Mouse (Mus musculus) layer of hippocampus, adult 2 months (tissue): ENCODE results near the gene Adamts13. TPM values are rescaled to one million over a fixed set of nuclear protein-coding genes. Genes with fewer than 3 reads are reported as not detected.

Source experiments
- DNase-seq, 2 experiments: peaks; one replicate each; pipeline ENCODE4 v3.0.0; 2022; ENCODE audit warnings: low spot score in 2 of 2
- H3K27ac ChIP-seq: fragments of 200-600 bp; 2 replicates; pipeline ENCODE4 v1.8.1; 2022
- H3K4me3 ChIP-seq: fragments of 200-600 bp; 2 replicates; pipeline ENCODE4 v1.8.1; 2022; ENCODE audit warnings: mild to moderate bottlenecking
- CTCF ChIP-seq: fragments of 200-600 bp; conservative IDR thresholded peaks from 2 replicates; pipeline ENCODE4 v1.8.1; 2022; ENCODE audit warnings: antibody characterized with exemption, mild to moderate bottlenecking, moderate library complexity
- long read RNA-seq, 2 experiments: library from polyadenylated mRNA; stranded (forward); transcript quantifications; one replicate each; pipeline ENCODE4 v2.0.0; 2021; ENCODE audit warnings: borderline mapping rate in 2 of 2
- total RNA-seq, 2 experiments: library from RNA; stranded (reverse); gene quantifications; 2 replicates each; pipeline ENCODE4 v1.2.3; 2021

Gene Adamts13
- 1 to 10 TPM in 1 of 2 experiments, under 1 TPM in 1; 0.90 to 1.1 TPM for total RNA-seq
- long read RNA-seq, experiment 1, partial matches to known transcripts = 0 of 1 reads
- long read RNA-seq, experiment 1, other reads (novel, unspliced or antisense) = 0 of 1 reads
- long read RNA-seq, experiment 2, partial matches to known transcripts = 0 of 1 reads
- long read RNA-seq, experiment 2, other reads (novel, unspliced or antisense) = 0 of 1 reads

GRCm38 (mm10) chr2:26973116-26973515 is at the start of gene Adamts13:
Adamts13 (plus strand) TSS chr2:26973416.
- DNase-seq = no peak
- Histone ChIP-seq H3K4me3 (no peak within 1 kb of the TSS), H3K27ac (no peak within 1 kb of the TSS)
- no peak for TF ChIP-seq CTCF

- H3K4me3 ChIP-seq = no peak overlapping the region
- TF ChIP-seq CTCF = no peak
These were observed 45.3 kb upstream of the Adamts13 start for GRCm38 (mm10) chr2:26927745-26928476.

DNA sequence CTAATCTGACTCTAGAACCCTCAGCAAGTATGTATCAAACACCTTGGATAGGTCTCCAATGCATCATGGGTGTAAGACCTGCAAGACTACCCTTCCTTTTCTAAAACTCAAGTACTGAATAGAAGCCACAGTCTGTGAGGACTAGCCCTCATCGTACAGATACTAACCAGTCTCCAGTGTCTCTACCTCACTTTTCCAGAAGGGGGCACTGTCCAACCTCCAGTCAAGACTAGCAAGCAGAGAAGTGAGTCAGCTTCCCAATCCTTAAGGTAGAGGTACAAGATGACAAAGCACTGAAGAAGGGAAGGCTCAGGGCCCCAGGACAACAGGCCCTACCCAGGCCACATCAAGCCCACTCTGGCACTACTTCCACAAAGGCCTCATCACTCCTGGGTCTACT is 42.8 kb upstream of the Adamts13 start:
- peak; percentile 84 for TF ChIP-seq CTCF
- peak; percentile 68 to 69 for DNase-seq
- H3K4me3 ChIP-seq = no peak overlapping the region
- peak overlapping the region; percentile 15; the same call in 1 of the 2 replicates for H3K27ac ChIP-seq

More at GRCm38 (mm10) chr2:26927745-26928476, 45.3 kb upstream of the Adamts13 start:
- DNase-seq = no peak
- no peak overlapping the region for H3K27ac ChIP-seq

DNA sequence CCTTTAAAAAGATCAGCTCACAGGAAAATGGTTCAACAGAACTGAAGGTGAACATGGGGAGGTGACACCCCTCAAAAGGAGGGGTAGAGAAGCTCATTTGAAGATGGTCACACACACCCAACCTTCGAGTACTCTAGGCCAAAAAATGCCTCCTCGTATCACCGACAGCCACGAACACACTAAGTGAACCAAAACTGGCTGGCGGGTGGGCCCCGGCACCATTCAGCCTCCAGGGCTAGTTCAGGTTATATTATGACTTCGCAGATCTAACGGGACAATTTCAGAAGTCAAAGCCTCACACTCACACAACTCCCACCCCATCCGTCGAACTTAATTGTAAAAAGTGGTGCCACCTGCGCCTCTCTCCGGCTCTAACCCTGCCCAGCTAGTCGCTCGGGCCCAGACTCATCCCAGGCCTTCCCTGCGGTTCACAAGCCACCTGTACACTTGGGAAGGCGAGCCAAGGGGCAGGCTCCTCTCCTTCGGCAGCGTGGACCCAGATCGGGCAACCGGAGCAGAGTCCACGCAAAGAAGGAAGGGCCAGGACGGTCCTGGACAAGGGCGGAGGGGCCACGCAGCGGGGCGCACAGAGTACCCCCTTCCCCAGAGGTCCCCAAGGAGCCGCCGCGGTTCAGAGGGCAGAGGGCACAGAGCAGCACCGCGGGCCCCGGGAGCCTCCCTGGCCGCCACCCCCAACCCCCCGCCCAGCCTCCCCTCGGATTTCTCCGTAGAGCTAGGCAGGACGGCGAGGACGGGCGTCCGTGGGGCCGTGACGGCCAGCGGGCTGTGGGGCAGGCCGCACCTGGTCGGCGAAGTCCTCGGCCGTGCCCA is 40.5 kb upstream of the Adamts13 start:
- Histone ChIP-seq H3K27ac (peak overlapping the region; percentile 93), H3K4me3 (peak overlapping the region; percentile 94)
- no peak for TF ChIP-seq CTCF
- DNase-seq = no peak

GRCm38 (mm10) chr2:26933304-26934055 is 39.7 kb upstream of the Adamts13 start, which contains the start of the genes Surf4 and Stkld1:
Surf4 (minus strand) TSS chr2:26933928.
Stkld1 (plus strand) TSS chr2:26934047.
- Histone ChIP-seq H3K4me3 (peak within 1 kb of the TSS; percentile 94), H3K27ac (peak within 1 kb of the TSS; percentile 93)
- no peak; the same call in 1 of the 2 replicates for TF ChIP-seq CTCF
- peak; percentile 90 for DNase-seq

GRCm38 (mm10) chr2:26935286-26935685 is 37.9 kb upstream of the Adamts13 start:
- TF ChIP-seq CTCF = no peak
- H3K27ac ChIP-seq = no peak overlapping the region
- DNase-seq = no peak
- H3K4me3 ChIP-seq = no peak overlapping the region

DNA sequence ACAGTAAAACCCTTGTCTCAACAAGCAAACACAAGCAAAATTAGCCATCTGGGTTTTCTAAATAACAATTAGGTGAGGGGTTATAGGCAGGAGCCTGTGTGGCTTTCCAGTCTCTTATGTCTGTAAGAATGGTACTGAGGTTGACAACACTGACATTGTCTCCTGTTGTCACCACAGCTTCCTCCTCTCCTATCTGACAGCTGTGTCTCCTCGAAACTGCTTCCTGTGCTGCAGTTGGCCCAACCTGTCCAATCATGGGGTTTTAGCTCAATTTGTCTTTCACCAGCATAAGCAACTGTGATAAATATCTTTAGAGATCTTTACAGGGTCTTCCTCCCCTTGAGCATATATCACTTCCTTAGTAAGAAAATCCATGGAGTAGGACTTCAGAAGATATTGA is 36.8 kb upstream of the Adamts13 start:
- Histone ChIP-seq H3K27ac (no peak overlapping the region), H3K4me3 (no peak overlapping the region)
- DNase-seq = no peak
- TF ChIP-seq CTCF = no peak

- H3K4me3 ChIP-seq = no peak overlapping the region
- no peak for DNase-seq
- peak; percentile 35 for TF ChIP-seq CTCF
- no peak overlapping the region for H3K27ac ChIP-seq
These were observed 31.7 kb upstream of the Adamts13 start for GRCm38 (mm10) chr2:26941539-26941938.

DNA sequence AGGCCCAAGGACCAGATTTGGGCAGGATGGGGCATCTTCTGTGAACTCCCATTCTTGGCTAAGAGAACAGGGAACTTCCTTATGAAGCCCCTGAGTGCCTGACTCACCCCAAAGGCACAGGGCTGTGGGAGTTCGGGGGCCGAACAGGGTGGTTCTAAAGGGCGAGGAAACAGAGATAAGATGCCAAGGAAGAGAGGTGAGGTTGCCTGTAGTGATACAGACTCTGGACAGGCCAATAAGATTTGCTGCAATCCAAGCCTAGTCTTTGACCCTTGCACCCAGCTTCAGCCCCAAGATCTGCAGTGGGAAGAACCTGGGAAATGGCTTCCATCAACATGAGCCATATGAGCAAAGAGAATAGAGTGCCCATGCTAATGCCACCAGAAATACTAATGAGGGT is 30.0 kb upstream of the Adamts13 start:
- Histone ChIP-seq H3K4me3 (no peak overlapping the region), H3K27ac (no peak overlapping the region)
- DNase-seq = no peak
- no peak for TF ChIP-seq CTCF

GRCm38 (mm10) chr2:26950411-26950810 is 22.8 kb upstream of the Adamts13 start:
- no peak for TF ChIP-seq CTCF

DNA sequence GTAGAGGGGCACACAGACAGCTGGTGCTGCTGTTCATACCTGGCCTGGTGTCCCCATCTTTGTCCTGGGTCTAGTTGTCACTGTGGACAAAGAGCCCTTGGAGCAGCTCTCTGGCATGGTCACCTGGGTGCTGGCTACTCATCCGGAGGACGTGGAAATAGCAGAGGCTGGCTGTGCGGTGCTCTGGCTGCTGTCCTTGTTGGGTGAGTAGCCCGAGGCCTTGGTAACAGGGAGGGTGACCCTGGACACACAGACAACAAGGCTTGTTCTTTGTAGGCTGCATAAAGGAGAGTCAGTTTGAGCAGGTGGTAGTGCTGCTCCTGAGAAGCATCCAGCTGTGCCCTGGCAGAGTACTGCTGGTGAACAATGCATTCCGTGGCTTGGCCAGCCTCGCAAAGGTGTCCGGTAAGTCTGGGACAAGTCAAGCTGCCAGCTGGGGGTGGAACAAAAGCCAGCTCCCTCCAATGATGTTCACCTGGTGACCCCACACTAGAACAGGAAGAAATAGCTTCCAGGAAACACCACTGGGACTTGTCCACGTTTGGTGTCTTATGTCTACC is 21.8 kb upstream of the Adamts13 start:
- no peak overlapping the region for H3K27ac ChIP-seq
- no peak for DNase-seq
- no peak for TF ChIP-seq CTCF
- no peak overlapping the region for H3K4me3 ChIP-seq

More at GRCm38 (mm10) chr2:26950411-26950810, 22.8 kb upstream of the Adamts13 start:
- Histone ChIP-seq H3K27ac (no peak overlapping the region), H3K4me3 (no peak overlapping the region)
- DNase-seq = no peak

DNA sequence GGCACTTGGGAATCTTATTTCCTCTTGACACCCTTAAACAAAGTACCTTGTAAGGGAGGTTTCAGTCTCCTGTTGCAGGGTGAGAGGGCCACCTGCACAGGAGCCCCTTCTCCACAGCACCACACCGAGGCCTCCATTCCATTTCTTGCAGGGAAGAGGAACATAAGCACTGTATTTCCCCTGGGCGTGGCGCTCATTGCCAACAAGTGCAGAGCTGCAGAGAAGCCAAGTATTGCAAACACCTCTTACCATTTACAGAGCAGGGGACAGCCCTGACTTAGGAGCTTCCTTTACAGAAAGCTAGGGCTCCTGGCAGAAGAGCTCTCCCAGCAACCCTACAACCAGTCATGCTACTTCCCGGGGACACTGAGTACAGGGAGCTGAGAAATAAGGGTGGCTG is 21.0 kb upstream of the Adamts13 start:
- no peak for TF ChIP-seq CTCF
- DNase-seq = no peak
- H3K27ac ChIP-seq = no peak overlapping the region
- no peak overlapping the region for H3K4me3 ChIP-seq
